Mouse (Mus musculus): ENCODE results near the gene Ffar3. TPM values are rescaled to one million over a fixed set of nuclear protein-coding genes. Genes with fewer than 3 reads are reported as not detected.

The Ffar3 gene
- polyA plus RNA-seq, 1 experiment from 2014 or later: not detected

- H3K9ac ChIP-seq (replicated peaks; ENCODE audit: low read depth, low read length): no peak overlapping the region
- WGBS: 89% methylated on average over 3 of the region's 3 CpGs
- no peaks in the 10 kb centered on the region for H3K4me1 ChIP-seq (replicated peaks; ENCODE audit: control insufficient read depth, insufficient read depth, low read length)
- no peak for ATAC-seq
- no peak overlapping the region for H3K27ac ChIP-seq (ENCODE audit: low read length)
- no peaks in the 10 kb centered on the region for H3K27me3 ChIP-seq (replicated peaks; ENCODE audit: control insufficient read depth, insufficient read depth, low read length)
- no peak overlapping the region for H3K4me2 ChIP-seq (ENCODE audit: low read length)
- no peak overlapping the region for H3K4me3 ChIP-seq (replicated peaks; ENCODE audit: low read length)
- no peaks in the 10 kb centered on the region for H3K36me3 ChIP-seq (ENCODE audit: control insufficient read depth, insufficient read depth)
- H3K9me3 ChIP-seq (ENCODE audit: control insufficient read depth, low read length): no peaks in the 10 kb centered on the region
Observed at GRCm38 (mm10) chr7:30881367-30881766, 25.4 kb upstream of the Ffar3 start.

DNA sequence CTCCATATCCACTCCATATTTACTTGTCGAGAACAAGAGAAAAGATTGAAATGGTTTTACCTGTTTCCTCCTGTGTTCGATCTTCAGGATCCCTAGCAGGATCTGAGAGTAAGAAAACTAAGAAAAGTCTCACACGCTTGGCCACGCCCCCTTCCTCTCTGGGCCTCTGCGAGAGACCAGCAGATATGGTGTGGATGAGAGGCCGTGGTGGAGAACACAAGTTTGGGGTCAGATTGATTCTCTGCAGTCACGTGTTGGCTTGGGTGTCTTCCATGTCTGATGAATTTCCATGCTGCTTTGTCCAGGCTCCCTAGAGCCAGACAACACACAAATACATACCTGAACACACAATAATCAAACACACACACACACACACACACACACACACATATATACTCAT lies 24.2 kb upstream of the Ffar3 start, which contains the start of gene Cd22:
Gene Cd22 (minus strand): TSS at position 167 of the 400 bp plus-strand sequence.
- no peaks in the 10 kb centered on the region for H3K27me3 ChIP-seq (replicated peaks; ENCODE audit: control insufficient read depth, insufficient read depth, low read length)
- H3K9me3 ChIP-seq (ENCODE audit: control insufficient read depth, low read length): no peaks in the 10 kb centered on the region
- no peaks in the 10 kb centered on the region for H3K4me1 ChIP-seq (replicated peaks; ENCODE audit: control insufficient read depth, insufficient read depth, low read length)
- no peak within 1 kb of the TSS for H3K27ac ChIP-seq (ENCODE audit: low read length)
- no peak within 1 kb of the TSS for H3K9ac ChIP-seq (replicated peaks; ENCODE audit: low read depth, low read length)
- no peak for ATAC-seq
- WGBS: 80% methylated on average over 7 of the region's 7 CpGs
- no peak within 1 kb of the TSS for H3K4me3 ChIP-seq (replicated peaks; ENCODE audit: low read length)
- H3K4me2 ChIP-seq (ENCODE audit: low read length): no peak within 1 kb of the TSS
- H3K36me3 ChIP-seq (ENCODE audit: control insufficient read depth, insufficient read depth): no peaks in the 10 kb centered on the region

DNA sequence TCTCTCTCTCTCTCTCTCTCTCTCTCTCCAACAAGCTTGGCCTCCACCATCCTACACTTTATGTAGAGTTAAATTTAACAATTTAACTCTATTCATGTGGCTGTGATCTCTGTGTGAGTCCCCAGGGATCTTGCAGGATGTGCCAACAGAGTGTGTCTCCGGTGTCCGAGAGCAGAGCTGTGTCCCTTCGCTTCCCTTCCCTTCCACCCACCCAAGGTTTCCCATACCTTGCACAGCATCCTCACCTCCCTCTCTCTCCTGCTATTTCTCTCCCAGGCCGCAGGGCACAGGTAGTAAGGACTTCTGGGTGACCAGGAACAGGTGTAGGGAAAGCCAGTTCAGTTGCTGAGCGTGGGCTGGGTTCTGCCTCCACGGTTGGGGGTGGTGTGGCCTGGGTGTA lies 23.0 kb upstream of the Ffar3 start:
- H3K36me3 ChIP-seq (ENCODE audit: control insufficient read depth, insufficient read depth): no peaks in the 10 kb centered on the region
- no peak overlapping the region for H3K9ac ChIP-seq (replicated peaks; ENCODE audit: low read depth, low read length)
- H3K27ac ChIP-seq (ENCODE audit: low read length): no peak overlapping the region
- no peaks in the 10 kb centered on the region for H3K27me3 ChIP-seq (replicated peaks; ENCODE audit: control insufficient read depth, insufficient read depth, low read length)
- no peaks in the 10 kb centered on the region for H3K9me3 ChIP-seq (ENCODE audit: control insufficient read depth, low read length)
- WGBS: 86% methylated on average over 6 of the region's 6 CpGs
- no peaks in the 10 kb centered on the region for H3K4me1 ChIP-seq (replicated peaks; ENCODE audit: control insufficient read depth, insufficient read depth, low read length)
- H3K4me2 ChIP-seq (ENCODE audit: low read length): no peak overlapping the region
- H3K4me3 ChIP-seq (replicated peaks; ENCODE audit: low read length): no peak overlapping the region
- ATAC-seq: no peak

DNA sequence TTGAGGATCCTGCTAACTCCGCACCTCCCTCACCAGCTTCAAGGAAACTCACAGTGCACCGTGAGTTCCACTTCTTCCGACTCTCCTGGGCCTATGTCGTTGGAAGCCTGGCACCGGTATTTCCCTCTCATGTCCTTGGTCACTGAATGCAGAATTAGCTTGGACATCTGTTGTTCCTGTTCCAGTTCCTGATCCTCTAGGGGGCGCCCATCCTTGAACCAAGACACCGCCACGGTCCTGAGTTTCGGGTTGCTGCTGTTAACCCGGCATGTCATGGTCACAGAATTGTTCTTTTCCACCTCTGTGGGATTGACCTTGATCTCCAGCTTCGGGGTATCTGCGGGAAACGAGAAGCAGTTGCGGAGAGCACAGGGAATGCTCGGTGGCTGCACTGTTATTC lies 17.1 kb upstream of the Ffar3 start:
- ATAC-seq: no peak

DNA sequence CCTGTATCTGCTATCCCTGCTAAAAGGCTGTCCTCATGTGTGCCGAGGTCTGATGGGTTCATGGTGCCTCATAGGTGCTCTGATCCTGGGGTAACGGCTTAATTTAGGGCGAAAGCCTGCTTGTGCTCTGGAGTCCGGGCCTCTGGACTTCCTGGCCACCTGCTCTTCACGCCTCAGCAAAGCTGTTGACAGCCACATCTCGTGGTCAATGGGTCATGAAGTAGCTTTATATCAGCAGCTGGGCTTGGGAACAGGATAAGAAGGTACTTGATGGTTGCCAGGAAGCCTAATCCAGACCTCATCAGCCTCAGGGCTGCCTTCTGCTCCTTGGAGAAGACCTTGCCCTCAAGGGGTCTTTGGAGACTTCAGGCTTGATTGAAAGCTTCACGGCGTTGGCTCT lies 7.4 kb upstream of the Ffar3 start:
- Histone ChIP-seq H3K9ac (replicated peaks; ENCODE audit: low read depth, low read length) (no peak overlapping the region), H3K27ac (ENCODE audit: low read length) (no peak overlapping the region), H3K9me3 (ENCODE audit: control insufficient read depth, low read length) (no peaks in the 10 kb centered on the region), H3K27me3 (replicated peaks; ENCODE audit: control insufficient read depth, insufficient read depth, low read length) (no peaks in the 10 kb centered on the region), H3K4me2 (ENCODE audit: low read length) (no peak overlapping the region), H3K4me1 (replicated peaks; ENCODE audit: control insufficient read depth, insufficient read depth, low read length) (no peaks in the 10 kb centered on the region), H3K36me3 (ENCODE audit: control insufficient read depth, insufficient read depth) (no peaks in the 10 kb centered on the region), H3K4me3 (replicated peaks; ENCODE audit: low read length) (no peak overlapping the region)
- 70% methylated on average over 8 of the region's 8 CpGs for WGBS
- no peak for ATAC-seq

More for the DNA sequence above, 17.1 kb upstream of the Ffar3 start:
- 26% methylated on average over 15 of the region's 15 CpGs for WGBS
- H3K4me3 ChIP-seq (replicated peaks; ENCODE audit: low read length): no peak overlapping the region
- no peak overlapping the region for H3K27ac ChIP-seq (ENCODE audit: low read length)
- no peak overlapping the region for H3K9ac ChIP-seq (replicated peaks; ENCODE audit: low read depth, low read length)
- no peaks in the 10 kb centered on the region for H3K9me3 ChIP-seq (ENCODE audit: control insufficient read depth, low read length)
- no peaks in the 10 kb centered on the region for H3K4me1 ChIP-seq (replicated peaks; ENCODE audit: control insufficient read depth, insufficient read depth, low read length)
- peaks cover 3% of the 10 kb centered on the region; the same call in 1 of the 2 replicates for H3K27me3 ChIP-seq (replicated peaks; ENCODE audit: control insufficient read depth, insufficient read depth, low read length)
- no peaks in the 10 kb centered on the region for H3K36me3 ChIP-seq (ENCODE audit: control insufficient read depth, insufficient read depth)
- no peak overlapping the region for H3K4me2 ChIP-seq (ENCODE audit: low read length)

- H3K36me3 ChIP-seq (ENCODE audit: control insufficient read depth, insufficient read depth): no peaks in the 10 kb centered on the region
- no peaks in the 10 kb centered on the region for H3K27me3 ChIP-seq (replicated peaks; ENCODE audit: control insufficient read depth, insufficient read depth, low read length)
- no peaks in the 10 kb centered on the region for H3K9me3 ChIP-seq (ENCODE audit: control insufficient read depth, low read length)
- 86% methylated on average over 12 of the region's 12 CpGs for WGBS
- no peak for ATAC-seq
- H3K4me1 ChIP-seq (replicated peaks; ENCODE audit: control insufficient read depth, insufficient read depth, low read length): no peaks in the 10 kb centered on the region
- H3K4me2 ChIP-seq (ENCODE audit: low read length): no peak within 1 kb of the TSS
- H3K27ac ChIP-seq (ENCODE audit: low read length): no peak within 1 kb of the TSS
- no peak within 1 kb of the TSS for H3K4me3 ChIP-seq (replicated peaks; ENCODE audit: low read length)
- H3K9ac ChIP-seq (replicated peaks; ENCODE audit: low read depth, low read length): no peak within 1 kb of the TSS
Observed at GRCm38 (mm10) chr7:30861464-30861863, 5.5 kb upstream of the Ffar3 start, which contains the start of gene Ffar1. TSS of gene Ffar1 (minus strand) at chr7:30861564.

- Histone ChIP-seq H3K36me3 (ENCODE audit: control insufficient read depth, insufficient read depth) (no peaks in the 10 kb centered on the region), H3K27me3 (replicated peaks; ENCODE audit: control insufficient read depth, insufficient read depth, low read length) (no peaks in the 10 kb centered on the region), H3K4me3 (replicated peaks; ENCODE audit: low read length) (peak overlapping the region; percentile 37), H3K4me2 (ENCODE audit: low read length) (peak overlapping the region; percentile 45), H3K4me1 (replicated peaks; ENCODE audit: control insufficient read depth, insufficient read depth, low read length) (no peaks in the 10 kb centered on the region), H3K9me3 (ENCODE audit: control insufficient read depth, low read length) (no peaks in the 10 kb centered on the region), H3K27ac (ENCODE audit: low read length) (no peak overlapping the region), H3K9ac (replicated peaks; ENCODE audit: low read depth, low read length) (peak overlapping the region; percentile 40)
- WGBS: 7% methylated on average over 14 of the region's 16 CpGs
- peak; percentile 62 for ATAC-seq
Observed at GRCm38 (mm10) chr7:30859635-30860402, 3.8 kb upstream of the Ffar3 start.

DNA sequence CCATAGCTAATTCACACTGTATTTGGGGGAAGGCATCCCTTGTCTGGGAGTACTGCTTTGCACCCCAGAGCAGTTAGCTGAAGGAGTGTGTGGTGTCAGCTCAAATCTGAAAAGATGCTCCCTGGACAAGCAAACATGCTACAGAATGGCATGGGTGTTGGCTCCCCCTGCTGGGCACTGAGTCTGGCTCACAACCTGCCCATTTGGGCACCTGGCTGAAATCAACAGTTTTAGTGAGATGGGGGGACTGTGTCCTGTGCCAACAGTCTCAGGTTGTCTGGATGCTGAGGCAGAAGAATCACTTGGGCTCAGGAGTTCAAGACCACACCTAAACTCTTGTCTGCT lies 3.3 kb upstream of the Ffar3 start:
- no peak overlapping the region for H3K9ac ChIP-seq (replicated peaks; ENCODE audit: low read depth, low read length)
- H3K4me3 ChIP-seq (replicated peaks; ENCODE audit: low read length): no peak overlapping the region
- H3K4me1 ChIP-seq (replicated peaks; ENCODE audit: control insufficient read depth, insufficient read depth, low read length): no peaks in the 10 kb centered on the region
- H3K36me3 ChIP-seq (ENCODE audit: control insufficient read depth, insufficient read depth): no peaks in the 10 kb centered on the region
- no peak overlapping the region for H3K27ac ChIP-seq (ENCODE audit: low read length)
- H3K27me3 ChIP-seq (replicated peaks; ENCODE audit: control insufficient read depth, insufficient read depth, low read length): no peaks in the 10 kb centered on the region
- no peaks in the 10 kb centered on the region for H3K9me3 ChIP-seq (ENCODE audit: control insufficient read depth, low read length)
- no peak overlapping the region for H3K4me2 ChIP-seq (ENCODE audit: low read length)
- no peak; the same call in 1 of the 2 replicates for ATAC-seq

DNA sequence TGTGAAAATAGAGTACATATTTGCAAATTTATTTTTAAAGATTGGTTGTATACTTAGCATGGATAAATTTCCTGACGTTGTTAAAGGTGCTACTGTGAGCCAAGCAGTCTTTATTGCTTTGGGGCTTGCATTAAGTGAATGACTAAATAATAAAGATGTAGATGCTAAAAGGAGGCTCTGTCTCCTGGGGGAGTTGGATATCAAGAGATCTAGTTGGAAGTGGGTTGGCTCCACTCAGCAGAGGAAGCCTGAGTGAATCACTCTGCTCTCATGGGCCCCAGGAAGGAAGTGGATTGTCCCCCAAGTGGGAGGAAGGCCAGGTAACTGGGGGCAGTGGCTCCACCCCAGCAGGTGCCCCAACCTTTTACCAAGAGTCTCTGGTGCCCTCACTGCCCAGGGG lies 1.8 kb upstream of the Ffar3 start:
- H3K9ac ChIP-seq (replicated peaks; ENCODE audit: low read depth, low read length): no peak overlapping the region
- H3K36me3 ChIP-seq (ENCODE audit: control insufficient read depth, insufficient read depth): no peaks in the 10 kb centered on the region
- 83% methylated on average over 1 of the region's 1 CpGs for WGBS

More for the DNA sequence above, 1.8 kb upstream of the Ffar3 start:
- Histone ChIP-seq H3K27me3 (replicated peaks; ENCODE audit: control insufficient read depth, insufficient read depth, low read length) (no peaks in the 10 kb centered on the region), H3K27ac (ENCODE audit: low read length) (no peak overlapping the region), H3K4me3 (replicated peaks; ENCODE audit: low read length) (no peak overlapping the region), H3K9me3 (ENCODE audit: control insufficient read depth, low read length) (no peaks in the 10 kb centered on the region), H3K4me1 (replicated peaks; ENCODE audit: control insufficient read depth, insufficient read depth, low read length) (no peaks in the 10 kb centered on the region), H3K4me2 (ENCODE audit: low read length) (no peak overlapping the region)
- no peak for ATAC-seq

Measured in forebrain, embryonic 16.5 days (tissue).